Mouse (Mus musculus): Measurements from ENCODE around the gene Pofut1.

DNA sequence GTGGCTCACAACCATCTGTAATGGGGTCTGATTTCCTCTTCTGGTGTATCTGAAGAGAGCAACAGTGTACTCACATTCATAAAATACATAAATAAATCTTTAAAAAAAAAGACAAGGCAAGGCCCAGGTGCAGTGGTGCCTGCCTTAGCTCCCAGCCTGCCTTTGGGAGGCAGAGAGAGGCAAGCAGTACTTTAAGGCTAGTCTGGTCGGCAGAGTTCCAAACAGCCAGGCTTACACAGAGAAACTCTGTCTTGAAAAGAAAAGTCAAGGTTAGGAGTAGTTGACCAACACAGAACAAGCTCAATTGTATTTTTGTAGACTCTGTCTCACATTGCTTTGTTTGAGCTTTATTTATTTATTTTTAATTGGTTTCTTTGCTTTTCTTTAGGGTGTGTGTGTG, 38.6 kb upstream of the Pofut1 start:
- no peak for TF ChIP-seq POLR2A (IDR thresholded peaks at IDR 0.05; ENCODE audit: borderline replicate concordance, low read depth, low read length)
- no peak for TF ChIP-seq CTCF (IDR thresholded peaks at IDR 0.05; ENCODE audit: low read depth, low read length)

All from bone marrow macrophage, adult 2 months (primary cell).